Mouse (Mus musculus): ENCODE results near the gene Rnf5. TPM values are rescaled to one million over a fixed set of nuclear protein-coding genes. Genes with fewer than 3 reads are reported as not detected.

Rnf5 gene
- total RNA-seq, 2 experiments from 2014 or later = 70.7 to 71.5 TPM

DNA sequence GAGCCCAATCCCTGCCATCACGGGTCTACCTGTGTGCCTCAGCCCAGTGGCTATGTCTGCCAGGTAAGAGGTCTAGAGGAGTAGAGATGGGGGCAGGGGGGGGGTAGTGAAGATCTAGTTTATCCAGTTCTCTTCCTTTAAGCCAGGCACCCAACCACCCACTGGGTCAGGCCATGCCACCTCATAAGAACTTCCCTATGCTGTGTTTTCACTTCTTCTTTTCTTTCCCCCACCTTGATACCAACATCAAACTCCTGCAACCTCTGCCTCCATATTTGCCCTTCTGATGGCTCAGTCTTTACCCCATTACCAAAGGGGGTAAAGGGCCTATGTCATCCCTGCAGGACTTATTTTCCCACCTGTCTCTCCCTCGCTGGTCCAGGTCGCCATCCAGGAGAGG lies 25.4 kb downstream of the Rnf5 start:
- no peak for TF ChIP-seq CTCF (IDR thresholded peaks at IDR 0.05)
- Histone ChIP-seq H3K27ac (no peak overlapping the region), H3K4me3 (no peak overlapping the region)
- intact Hi-C loops (cut with DNase I) = no loop called here
- no peak for DNase-seq (ENCODE audit: extremely low spot score in 1 of 2, low spot score in 2 of 2)

DNA sequence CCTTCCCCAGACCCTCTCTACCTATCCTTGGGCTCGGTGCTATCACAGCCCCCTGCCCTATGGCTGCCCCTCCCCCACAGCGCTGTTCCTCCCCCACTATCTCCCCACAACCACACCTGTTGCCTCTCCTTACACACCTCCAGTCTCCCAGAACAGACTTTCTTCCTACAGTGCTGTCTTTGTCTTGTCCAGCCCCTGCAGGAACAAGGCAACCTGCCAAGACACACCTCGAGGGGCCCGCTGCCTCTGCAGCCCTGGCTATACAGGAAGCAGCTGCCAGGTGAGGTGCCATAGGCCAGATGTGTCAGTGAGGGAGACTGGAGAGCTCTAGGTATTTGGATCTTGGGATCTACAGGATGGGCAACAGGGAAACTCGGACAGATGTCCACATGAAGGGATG lies 26.9 kb downstream of the Rnf5 start:
- intact Hi-C loops (cut with DNase I) = no loop called here
- no peak overlapping the region for H3K27ac ChIP-seq
- no peak for DNase-seq (ENCODE audit: extremely low spot score in 1 of 2, low spot score in 2 of 2)
- no peak overlapping the region for H3K4me3 ChIP-seq
- TF ChIP-seq CTCF (IDR thresholded peaks at IDR 0.05) = no peak

DNA sequence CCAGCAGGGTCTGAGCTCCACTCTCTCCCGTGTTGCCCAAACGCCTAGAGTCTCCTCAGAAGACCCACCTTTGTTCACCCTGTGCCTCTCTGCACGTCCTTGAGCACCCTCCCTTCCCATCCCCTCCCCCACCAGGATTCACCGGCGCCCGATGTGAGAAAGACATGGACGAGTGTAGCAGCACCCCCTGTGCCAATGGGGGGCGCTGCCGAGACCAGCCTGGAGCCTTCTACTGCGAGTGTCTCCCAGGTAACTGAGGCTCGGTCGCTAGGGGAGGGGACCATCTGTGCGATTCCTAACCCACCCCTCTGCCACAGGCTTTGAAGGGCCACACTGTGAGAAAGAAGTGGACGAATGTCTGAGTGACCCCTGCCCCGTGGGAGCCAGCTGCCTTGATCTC lies 31.1 kb downstream of the Rnf5 start:
- Histone ChIP-seq H3K27ac (no peak overlapping the region), H3K4me3 (no peak overlapping the region)
- intact Hi-C loops (cut with DNase I) = no loop called here
- DNase-seq (ENCODE audit: extremely low spot score in 1 of 2, low spot score in 2 of 2) = no peak
- TF ChIP-seq CTCF (IDR thresholded peaks at IDR 0.05) = no peak

DNA sequence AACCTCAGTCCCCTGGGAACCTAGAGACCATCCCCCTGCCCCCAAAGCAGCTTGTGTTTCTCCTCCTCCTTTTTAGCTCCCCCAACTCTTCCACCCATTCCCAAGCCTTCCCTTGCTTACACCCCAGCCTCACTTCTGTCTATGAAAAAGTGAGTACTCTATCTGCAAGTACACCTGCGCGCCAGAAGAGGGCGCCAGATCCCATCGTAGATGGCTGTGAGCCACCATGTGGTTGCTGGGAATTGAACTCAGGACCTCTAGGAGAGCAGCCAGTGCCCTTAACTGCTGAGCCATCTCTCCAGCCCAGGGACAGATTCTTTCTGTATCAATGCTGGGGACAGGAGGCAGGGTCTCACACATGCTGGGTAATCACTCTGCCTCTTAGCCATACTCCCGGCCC lies 31.6 kb downstream of the Rnf5 start:
- no peak overlapping the region for H3K4me3 ChIP-seq
- intact Hi-C loops (cut with DNase I) = no loop called here
- no peak overlapping the region for H3K27ac ChIP-seq
- DNase-seq (ENCODE audit: extremely low spot score in 1 of 2, low spot score in 2 of 2) = no peak
- peak; percentile 45 for TF ChIP-seq CTCF (IDR thresholded peaks at IDR 0.05)

- no peak for TF ChIP-seq CTCF (IDR thresholded peaks at IDR 0.05)
- no peak overlapping the region for H3K27ac ChIP-seq
- intact Hi-C loops (cut with DNase I) = loop anchor here (10.0 kb wide), 1 partner anchor 325 kb away; no protein-coding TSS in a partner anchor
- no peak overlapping the region for H3K4me3 ChIP-seq
- no peak for DNase-seq (ENCODE audit: extremely low spot score in 1 of 2, low spot score in 2 of 2)
These were observed 33.6 kb downstream of the Rnf5 start for GRCm38 (mm10) chr17:34569919-34570318.

GRCm38 (mm10) chr17:34568421-34568820 lies 35.1 kb downstream of the Rnf5 start:
- no peak overlapping the region for H3K27ac ChIP-seq
- H3K4me3 ChIP-seq = no peak overlapping the region
- no peak for DNase-seq (ENCODE audit: extremely low spot score in 1 of 2, low spot score in 2 of 2)
- no peak for TF ChIP-seq CTCF (IDR thresholded peaks at IDR 0.05)
- intact Hi-C loops (cut with DNase I) = loop anchor here (10.0 kb wide), 1 partner anchor 324 kb away; no protein-coding TSS in a partner anchor

GRCm38 (mm10) chr17:34567311-34567710 lies 36.2 kb downstream of the Rnf5 start:
- no peak for TF ChIP-seq CTCF (IDR thresholded peaks at IDR 0.05)
- no peak overlapping the region for H3K27ac ChIP-seq
- DNase-seq (ENCODE audit: extremely low spot score in 1 of 2, low spot score in 2 of 2) = no peak
- H3K4me3 ChIP-seq = no peak overlapping the region
- intact Hi-C loops (cut with DNase I) = loop anchor here (10.0 kb wide), 1 partner anchor 323 kb away; no protein-coding TSS in a partner anchor

DNA sequence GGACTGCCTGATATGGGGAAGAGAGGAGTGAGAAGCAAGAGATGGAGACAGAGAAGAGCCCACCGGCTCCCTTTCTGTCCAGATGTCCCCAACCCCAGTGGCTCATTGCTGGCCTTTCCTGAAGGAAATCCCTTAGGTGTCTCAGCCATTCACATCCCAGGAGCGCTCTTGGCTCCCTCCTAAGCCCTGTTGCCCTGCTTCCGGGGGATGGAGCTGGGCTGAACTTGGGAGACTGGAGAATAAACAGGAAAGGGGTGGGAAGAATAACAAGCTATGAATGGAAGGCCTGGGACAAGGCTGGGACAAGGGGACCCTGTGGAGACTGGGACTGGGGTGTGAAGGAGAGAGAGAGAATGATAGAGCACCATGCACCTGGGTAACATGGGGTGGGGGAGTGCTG lies 38.7 kb downstream of the Rnf5 start:
- intact Hi-C loops (cut with DNase I) = loop anchor here (10.0 kb wide), 1 partner anchor 320 kb away; no protein-coding TSS in a partner anchor
- peak overlapping the region; percentile 31 for H3K4me3 ChIP-seq
- H3K27ac ChIP-seq = peak overlapping the region; percentile 79
- no peak for DNase-seq (ENCODE audit: extremely low spot score in 1 of 2, low spot score in 2 of 2)
- no peak for TF ChIP-seq CTCF (IDR thresholded peaks at IDR 0.05)

GRCm38 (mm10) chr17:34564003-34564421 lies 39.5 kb downstream of the Rnf5 start, which contains the start of gene Notch4:
Notch4 (plus strand) TSS chr17:34564268.
- DNase-seq (ENCODE audit: extremely low spot score in 1 of 2, low spot score in 2 of 2) = no peak
- no peak for TF ChIP-seq CTCF (IDR thresholded peaks at IDR 0.05)
- intact Hi-C loops (cut with DNase I) = loop anchor here (10.0 kb wide), 1 partner anchor 319 kb away; no protein-coding TSS in a partner anchor
- Histone ChIP-seq H3K4me3 (peak within 1 kb of the TSS; percentile 31), H3K27ac (peak within 1 kb of the TSS; percentile 79)

DNA sequence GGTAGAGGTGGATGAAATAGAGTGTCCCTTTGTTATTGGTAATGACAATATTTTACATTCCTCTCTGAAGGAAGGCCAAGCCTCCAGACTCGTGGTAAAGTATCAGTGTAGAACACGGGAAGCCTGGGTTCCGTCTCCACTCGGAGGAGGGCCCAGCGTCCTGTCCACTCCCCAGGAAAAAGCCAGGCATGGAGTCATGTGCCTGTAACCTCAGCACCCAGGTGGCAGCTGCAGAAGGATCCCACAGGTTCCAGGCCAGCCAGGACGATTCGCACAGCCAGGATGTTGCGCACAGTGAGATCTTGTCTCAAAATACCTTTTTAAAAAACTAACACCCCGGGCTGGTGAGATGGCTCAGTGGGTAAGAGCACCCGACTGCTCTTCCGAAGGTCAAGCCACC lies 40.1 kb downstream of the Rnf5 start:
- no peak overlapping the region for H3K4me3 ChIP-seq
- no peak overlapping the region for H3K27ac ChIP-seq
- intact Hi-C loops (cut with DNase I) = loop anchor here (10.0 kb wide), 1 partner anchor 319 kb away; no protein-coding TSS in a partner anchor
- no peak for DNase-seq (ENCODE audit: extremely low spot score in 1 of 2, low spot score in 2 of 2)
- no peak for TF ChIP-seq CTCF (IDR thresholded peaks at IDR 0.05)

DNA sequence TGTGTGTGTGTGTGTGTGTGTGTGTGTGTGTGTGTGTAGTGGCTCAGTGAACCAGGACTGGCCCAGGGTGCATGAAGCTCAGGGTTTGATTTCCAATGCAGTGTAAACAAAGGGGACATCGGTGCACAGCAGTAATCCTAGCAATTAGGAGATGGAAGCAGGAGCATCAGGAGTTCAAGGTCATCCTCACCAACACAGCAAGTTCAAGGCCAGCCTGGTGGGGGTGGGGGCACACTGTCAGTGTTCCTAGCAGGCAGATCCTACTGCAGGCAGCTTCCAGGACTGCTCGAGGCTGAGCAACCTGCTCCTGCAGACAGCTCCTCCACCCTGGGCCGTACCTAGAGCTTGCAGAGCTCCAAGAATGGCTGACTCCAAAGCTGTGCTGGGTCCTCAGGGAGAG lies 40.9 kb downstream of the Rnf5 start:
- Histone ChIP-seq H3K27ac (no peak overlapping the region), H3K4me3 (no peak overlapping the region)
- DNase-seq (ENCODE audit: extremely low spot score in 1 of 2, low spot score in 2 of 2) = no peak
- intact Hi-C loops (cut with DNase I) = loop anchor here (10.0 kb wide), 1 partner anchor 318 kb away; no protein-coding TSS in a partner anchor
- no peak for TF ChIP-seq CTCF (IDR thresholded peaks at IDR 0.05)

DNA sequence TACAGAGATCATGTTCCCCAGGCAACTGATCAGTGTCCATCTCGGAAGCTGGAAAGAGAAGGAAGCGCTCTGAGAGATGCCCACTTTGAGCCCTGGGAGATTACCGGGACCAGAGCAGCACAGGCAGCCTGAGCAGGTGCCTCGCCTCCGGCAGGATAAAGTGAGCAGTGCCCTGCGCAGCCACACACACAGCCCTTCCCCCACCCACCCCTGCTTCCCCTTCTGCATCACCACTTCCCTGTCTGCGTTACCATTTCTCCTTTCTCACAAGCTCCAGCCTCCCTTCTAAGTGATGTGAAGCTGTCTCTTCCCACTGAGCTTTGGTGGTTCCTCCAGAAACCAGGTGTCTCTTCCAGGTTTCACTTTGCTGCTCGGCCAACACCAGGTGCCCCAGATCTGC lies 42.3 kb downstream of the Rnf5 start:
- Histone ChIP-seq H3K4me3 (no peak overlapping the region), H3K27ac (no peak overlapping the region)
- no peak for DNase-seq (ENCODE audit: extremely low spot score in 1 of 2, low spot score in 2 of 2)
- intact Hi-C loops (cut with DNase I) = loop anchor here (10.0 kb wide), 1 partner anchor 316 kb away; no protein-coding TSS in a partner anchor
- TF ChIP-seq CTCF (IDR thresholded peaks at IDR 0.05) = no peak

GRCm38 (mm10) chr17:34560438-34560837 lies 43.1 kb downstream of the Rnf5 start:
- TF ChIP-seq CTCF (IDR thresholded peaks at IDR 0.05) = no peak
- no peak overlapping the region for H3K4me3 ChIP-seq
- intact Hi-C loops (cut with DNase I) = loop anchor here (10.0 kb wide), 1 partner anchor 316 kb away; no protein-coding TSS in a partner anchor

More at GRCm38 (mm10) chr17:34560438-34560837, 43.1 kb downstream of the Rnf5 start:
- no peak overlapping the region for H3K27ac ChIP-seq
- DNase-seq (ENCODE audit: extremely low spot score in 1 of 2, low spot score in 2 of 2) = no peak
